Mouse (Mus musculus) erythroblast, embryonic 14.5 days (primary cell): ENCODE measurements around the gene Mmrn1. TPM values are rescaled to one million over a fixed set of nuclear protein-coding genes. Genes with fewer than 3 reads are reported as not detected.

Source experiments
- H3K27me3 ChIP-seq: 2 replicates; pipeline ENCODE4 v1.6.1; 2012; ENCODE audit warnings: inconsistent platforms; ENCODE audit not compliant: control insufficient read depth
- H3K36me3 ChIP-seq: 2 replicates; pipeline ENCODE4 v1.6.1; 2012; ENCODE audit warnings: mild to moderate bottlenecking, inconsistent platforms; ENCODE audit not compliant: control insufficient read depth
- H3K4me1 ChIP-seq: 2 replicates; pipeline ENCODE4 v1.6.1; 2012; ENCODE audit warnings: inconsistent platforms; ENCODE audit not compliant: control insufficient read depth
- H3K4me3 ChIP-seq: replicated peaks from 2 replicates; pipeline ENCODE3; 2012; ENCODE audit warnings: moderate library complexity, mild to moderate bottlenecking, inconsistent platforms
- H3K9me3 ChIP-seq: 2 replicates; pipeline ENCODE4 v1.6.1; 2012; ENCODE audit warnings: low read length, inconsistent platforms, mixed read lengths; ENCODE audit not compliant: control insufficient read depth
- GATA1 ChIP-seq: IDR thresholded peaks from 2 replicates; pipeline ENCODE4 v1.6.1; 2012; ENCODE audit warnings: low read length, inconsistent platforms, mixed read lengths
- TAL1 ChIP-seq: IDR thresholded peaks from 3 replicates; pipeline ENCODE4 v1.6.1; 2012; ENCODE audit warnings: low read length, inconsistent platforms, mixed read lengths
- polyA plus RNA-seq: library from polyadenylated mRNA; stranded (reverse); fragments of >175 nt; gene quantifications from 2 replicates; pipeline ENCODE4 v1.2.3, GENCODE M21; 2012

The Mmrn1 gene
- polyA plus RNA-seq, 1 experiment: not detected

DNA sequence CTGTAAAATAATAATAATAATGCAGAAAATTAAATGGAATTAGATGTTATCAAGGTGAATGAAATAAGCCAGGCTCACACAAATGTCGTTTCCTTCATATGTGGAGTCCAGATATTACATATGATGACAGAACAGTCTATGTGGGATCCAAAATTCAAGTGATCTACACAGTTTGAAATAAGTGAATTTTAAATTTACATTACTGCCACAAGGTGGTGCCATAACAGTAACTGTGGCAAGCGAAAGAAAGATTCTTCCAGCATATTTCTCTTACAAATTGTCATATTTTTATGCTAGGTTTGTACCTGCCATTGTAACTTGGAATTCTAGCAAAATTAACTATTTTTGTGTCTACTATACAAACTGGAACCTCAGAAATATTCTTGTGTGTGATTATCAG lies 61.1 kb downstream of the Mmrn1 start:
- Histone ChIP-seq H3K9me3 (no peaks in the 10 kb centered on the region), H3K4me3 (no peak overlapping the region), H3K27me3 (no peaks in the 10 kb centered on the region), H3K4me1 (no peaks in the 10 kb centered on the region), H3K36me3 (no peaks in the 10 kb centered on the region)
- no peak for TF ChIP-seq GATA1

- Histone ChIP-seq H3K9me3 (no peaks in the 10 kb centered on the region), H3K36me3 (no peaks in the 10 kb centered on the region), H3K27me3 (no peaks in the 10 kb centered on the region), H3K4me1 (no peaks in the 10 kb centered on the region), H3K4me3 (no peak overlapping the region)
- no peak for TF ChIP-seq TAL1
- TF ChIP-seq GATA1: no peak
Observed at GRCm38 (mm10) chr6:60986914-60987313, 62.1 kb downstream of the Mmrn1 start.

GRCm38 (mm10) chr6:60987804-60988203 lies 63.0 kb downstream of the Mmrn1 start:
- Histone ChIP-seq H3K4me3 (no peak overlapping the region), H3K9me3 (no peaks in the 10 kb centered on the region)
- TF ChIP-seq GATA1: no peak

DNA sequence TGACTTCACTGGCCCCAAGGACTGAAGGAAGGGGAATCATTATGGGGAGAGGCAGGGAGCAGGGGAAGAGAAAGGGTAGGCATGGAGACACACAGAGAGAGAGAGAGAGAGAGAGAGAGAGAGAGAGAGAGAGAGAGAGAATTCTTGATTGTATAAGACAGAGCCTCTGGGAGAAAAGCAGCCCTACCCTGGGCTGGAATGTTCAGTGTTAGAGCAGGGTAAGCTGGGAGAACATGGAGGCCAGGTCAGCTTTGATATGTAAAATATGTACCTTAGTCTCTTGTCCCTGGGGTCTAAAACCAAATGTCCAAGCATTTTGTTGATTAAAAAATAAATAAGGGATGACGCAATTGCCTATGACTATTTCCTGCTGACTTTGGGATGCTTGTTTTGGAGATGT lies 67.6 kb downstream of the Mmrn1 start:
- Histone ChIP-seq H3K4me1 (no peaks in the 10 kb centered on the region), H3K36me3 (no peaks in the 10 kb centered on the region), H3K4me3 (no peak overlapping the region), H3K9me3 (no peaks in the 10 kb centered on the region), H3K27me3 (no peaks in the 10 kb centered on the region)
- TF ChIP-seq GATA1: no peak
- no peak for TF ChIP-seq TAL1

More at GRCm38 (mm10) chr6:60987804-60988203, 63.0 kb downstream of the Mmrn1 start:
- Histone ChIP-seq H3K27me3 (no peaks in the 10 kb centered on the region), H3K4me1 (no peaks in the 10 kb centered on the region), H3K36me3 (no peaks in the 10 kb centered on the region)

- TF ChIP-seq GATA1: no peak
- TF ChIP-seq TAL1: no peak
- no peak overlapping the region for H3K4me3 ChIP-seq
- H3K27me3 ChIP-seq: no peaks in the 10 kb centered on the region
- no peaks in the 10 kb centered on the region for H3K9me3 ChIP-seq
- no peaks in the 10 kb centered on the region for H3K4me1 ChIP-seq
- H3K36me3 ChIP-seq: no peaks in the 10 kb centered on the region
Observed at GRCm38 (mm10) chr6:60993386-60994108, 68.8 kb downstream of the Mmrn1 start.

DNA sequence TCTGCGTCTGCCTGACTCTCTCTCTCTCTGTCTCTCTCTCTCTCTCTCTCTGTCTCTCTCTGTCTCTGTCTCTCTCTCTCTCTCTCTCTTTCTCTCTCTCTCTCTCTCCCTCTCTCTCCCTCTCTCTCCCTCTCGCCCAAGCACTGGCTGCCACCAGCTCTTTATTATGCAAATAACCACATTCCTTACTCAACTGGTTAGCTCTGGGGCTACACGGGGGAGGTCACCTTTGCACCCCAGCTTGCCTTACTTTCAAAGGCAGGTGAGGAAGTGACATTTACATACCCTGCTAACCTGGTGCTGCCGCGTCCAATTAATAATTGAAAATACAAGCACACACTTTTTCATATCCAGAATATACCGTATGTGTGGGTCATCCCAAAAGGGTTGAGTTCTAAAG lies 69.3 kb downstream of the Mmrn1 start:
- Histone ChIP-seq H3K36me3 (no peaks in the 10 kb centered on the region), H3K4me3 (no peak overlapping the region), H3K4me1 (no peaks in the 10 kb centered on the region), H3K27me3 (no peaks in the 10 kb centered on the region), H3K9me3 (no peaks in the 10 kb centered on the region)
- TF ChIP-seq GATA1 (no peak), TAL1 (no peak)

- Histone ChIP-seq H3K36me3 (no peaks in the 10 kb centered on the region), H3K9me3 (no peaks in the 10 kb centered on the region), H3K4me3 (no peak overlapping the region), H3K27me3 (no peaks in the 10 kb centered on the region), H3K4me1 (no peaks in the 10 kb centered on the region)
- TF ChIP-seq GATA1 (no peak), TAL1 (no peak)
Observed at GRCm38 (mm10) chr6:60994521-60994920, 69.7 kb downstream of the Mmrn1 start.

GRCm38 (mm10) chr6:60995596-60995995 lies 70.8 kb downstream of the Mmrn1 start:
- Histone ChIP-seq H3K27me3 (no peaks in the 10 kb centered on the region), H3K4me3 (no peak overlapping the region), H3K36me3 (no peaks in the 10 kb centered on the region), H3K4me1 (no peaks in the 10 kb centered on the region), H3K9me3 (no peaks in the 10 kb centered on the region)
- no peak for TF ChIP-seq GATA1

GRCm38 (mm10) chr6:60996328-60996727 lies 71.6 kb downstream of the Mmrn1 start:
- no peaks in the 10 kb centered on the region for H3K4me1 ChIP-seq
- TF ChIP-seq GATA1 (no peak), TAL1 (no peak)

DNA sequence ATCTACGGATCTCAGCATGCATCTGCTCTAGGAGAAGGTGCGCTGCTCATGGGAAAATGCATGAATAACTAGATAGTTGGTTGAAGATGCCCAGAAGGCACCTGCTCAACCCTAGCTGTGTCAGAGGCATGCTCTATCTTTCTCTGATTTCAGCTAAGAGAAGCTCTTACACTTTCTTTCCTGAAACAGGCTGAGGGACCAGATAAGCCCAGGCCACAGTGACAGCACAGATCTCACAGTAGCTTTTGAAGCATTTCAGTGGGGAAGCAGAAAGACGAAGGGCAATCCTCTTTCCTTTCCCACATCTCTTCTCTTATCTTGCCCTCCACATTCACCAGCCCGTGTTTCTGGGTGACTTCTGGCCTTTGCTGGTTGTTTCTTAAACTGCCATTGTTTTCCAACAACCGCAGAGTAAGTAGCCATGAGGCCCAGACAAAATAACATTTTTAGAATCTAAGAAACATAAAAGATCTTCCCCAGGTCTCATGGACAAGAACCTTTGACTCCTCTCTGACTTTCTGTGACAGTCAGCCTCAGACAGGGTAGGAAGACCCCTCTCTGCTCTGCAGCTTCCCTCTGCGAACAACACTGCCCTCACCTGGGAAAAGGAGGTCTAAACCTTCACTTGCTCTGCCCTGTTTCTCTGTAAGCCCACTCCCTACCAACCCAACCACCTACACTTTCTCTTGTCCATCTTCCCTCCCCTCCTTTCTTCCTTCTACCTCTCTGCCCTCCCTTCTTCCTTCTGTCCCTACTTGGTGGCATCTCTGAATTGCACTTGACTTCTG lies 76.4 kb downstream of the Mmrn1 start:
- no peak for TF ChIP-seq TAL1
- no peak for TF ChIP-seq GATA1
- Histone ChIP-seq H3K9me3 (no peaks in the 10 kb centered on the region), H3K27me3 (no peaks in the 10 kb centered on the region), H3K4me1 (no peaks in the 10 kb centered on the region), H3K36me3 (no peaks in the 10 kb centered on the region), H3K4me3 (no peak overlapping the region)

More at GRCm38 (mm10) chr6:60996328-60996727, 71.6 kb downstream of the Mmrn1 start:
- H3K27me3 ChIP-seq: no peaks in the 10 kb centered on the region
- H3K36me3 ChIP-seq: no peaks in the 10 kb centered on the region
- no peaks in the 10 kb centered on the region for H3K9me3 ChIP-seq
- H3K4me3 ChIP-seq: no peak overlapping the region
